Mouse (Mus musculus) embryonic facial prominence, embryonic 10.5 days (tissue): ENCODE data around the gene Olfr653. TPM values are rescaled to one million over a fixed set of nuclear protein-coding genes. Genes with fewer than 3 reads are reported as not detected.

Experiments used
- DNase-seq: peaks from one replicate; pipeline ENCODE4 v3.0.0-alpha.2; 2017; ENCODE audit warnings: low spot score
- H3K27ac ChIP-seq: fragments of 300-500 bp; sonication (generic); replicated peaks from 2 replicates; pipeline ENCODE4 v1.5.1; 2016; ENCODE audit warnings: mild to moderate bottlenecking
- H3K27me3 ChIP-seq: fragments of 300-500 bp; sonication (generic); replicated peaks from 2 replicates; pipeline ENCODE4 v1.6.1; 2016; ENCODE audit warnings: low read depth, mild to moderate bottlenecking; ENCODE audit not compliant: poor library complexity, severe bottlenecking
- H3K36me3 ChIP-seq: fragments of 300-500 bp; sonication (generic); replicated peaks from 2 replicates; pipeline ENCODE4 v1.6.1; 2016; ENCODE audit warnings: mild to moderate bottlenecking, moderate library complexity
- H3K4me1 ChIP-seq: fragments of 300-500 bp; sonication (generic); 2 replicates; pipeline ENCODE4 v1.6.1; 2016
- H3K4me3 ChIP-seq: fragments of 300-500 bp; sonication (generic); 2 replicates; pipeline ENCODE4 v1.5.1; 2016; ENCODE audit warnings: mild to moderate bottlenecking, moderate library complexity
- H3K9me3 ChIP-seq: fragments of 300-500 bp; sonication (generic); 2 replicates; pipeline ENCODE4 v1.6.1; 2016; ENCODE audit warnings: mild to moderate bottlenecking
- WGBS: fragments of 180-500 bp; shearing (Covaris S2); methylation state at CpG from one replicate; pipeline ENCODE4 v1.1.7; 2016; 5-methylcytosine and 5-hydroxymethylcytosine counted together
- polyA plus RNA-seq: library from polyadenylated mRNA; unstranded; fragments of >200 nt; fragmentation: Nextera tagmentation; extraction: Ambion mirVana; gene quantifications from 2 replicates; pipeline ENCODE4 v1.2.1, GENCODE M21; 2016

Gene Olfr653
- not detected in 2 replicates for polyA plus RNA-seq

GRCm38 (mm10) chr7:104577014-104577413, at the start of gene Olfr653:
TSS of gene Olfr653 (plus strand) at chr7:104577314.
- 81% methylated on average over 2 of the region's 2 CpGs for WGBS
- Histone ChIP-seq H3K4me3 (no peak within 1 kb of the TSS), H3K9me3 (no peaks in the 10 kb centered on the region), H3K27ac (no peak within 1 kb of the TSS), H3K36me3 (no peaks in the 10 kb centered on the region), H3K27me3 (no peaks in the 10 kb centered on the region), H3K4me1 (no peaks in the 10 kb centered on the region)
- DNase-seq = no peak

- Histone ChIP-seq H3K27ac (no peak within 1 kb of the TSS), H3K9me3 (no peaks in the 10 kb centered on the region), H3K4me1 (no peaks in the 10 kb centered on the region), H3K36me3 (no peaks in the 10 kb centered on the region), H3K27me3 (no peaks in the 10 kb centered on the region), H3K4me3 (no peak within 1 kb of the TSS)
- DNase-seq = no peak
- WGBS = 77% methylated on average over 5 of the region's 5 CpGs
Observed at GRCm38 (mm10) chr7:104549833-104550232, 27.3 kb upstream of the Olfr653 start, which contains the start of gene Olfr651. TSS of gene Olfr651 (plus strand) at chr7:104550133.

GRCm38 (mm10) chr7:104552700-104553099, 24.4 kb upstream of the Olfr653 start:
- no peaks in the 10 kb centered on the region for H3K4me1 ChIP-seq
- no peaks in the 10 kb centered on the region for H3K9me3 ChIP-seq
- H3K4me3 ChIP-seq = no peak overlapping the region
- 78% methylated on average over 1 of the region's 1 CpGs for WGBS
- DNase-seq = no peak
- H3K27me3 ChIP-seq = no peaks in the 10 kb centered on the region
- H3K36me3 ChIP-seq = no peaks in the 10 kb centered on the region
- H3K27ac ChIP-seq = no peak overlapping the region

- Histone ChIP-seq H3K4me3 (no peak within 1 kb of the TSS), H3K4me1 (no peaks in the 10 kb centered on the region), H3K9me3 (no peaks in the 10 kb centered on the region), H3K27ac (no peak within 1 kb of the TSS), H3K27me3 (no peaks in the 10 kb centered on the region), H3K36me3 (no peaks in the 10 kb centered on the region)
- DNase-seq = no peak
Observed at GRCm38 (mm10) chr7:104560601-104561000, 16.5 kb upstream of the Olfr653 start, which contains the start of gene Olfr652. TSS of gene Olfr652 (plus strand) at chr7:104560901.

- Histone ChIP-seq H3K36me3 (no peaks in the 10 kb centered on the region), H3K9me3 (no peaks in the 10 kb centered on the region), H3K27ac (no peak overlapping the region), H3K4me1 (no peaks in the 10 kb centered on the region), H3K27me3 (no peaks in the 10 kb centered on the region), H3K4me3 (no peak overlapping the region)
- DNase-seq = no peak
- WGBS = 89% methylated on average over 4 of the region's 4 CpGs
Observed at GRCm38 (mm10) chr7:104580846-104581245, 3.7 kb downstream of the Olfr653 start.

- no peak overlapping the region for H3K4me3 ChIP-seq
- WGBS = 89% methylated on average over 4 of the region's 4 CpGs
Observed at GRCm38 (mm10) chr7:104581429-104581828, 4.3 kb downstream of the Olfr653 start.

GRCm38 (mm10) chr7:104586725-104587124, 9.6 kb downstream of the Olfr653 start, which contains the start of gene Olfr654:
TSS of gene Olfr654 (plus strand) at chr7:104587025.
- H3K4me1 ChIP-seq = no peaks in the 10 kb centered on the region
- H3K27ac ChIP-seq = no peak within 1 kb of the TSS
- 91% methylated on average over 4 of the region's 4 CpGs for WGBS
- no peak within 1 kb of the TSS for H3K4me3 ChIP-seq
- no peak for DNase-seq
- no peaks in the 10 kb centered on the region for H3K9me3 ChIP-seq
- no peaks in the 10 kb centered on the region for H3K36me3 ChIP-seq
- H3K27me3 ChIP-seq = no peaks in the 10 kb centered on the region

More at GRCm38 (mm10) chr7:104581429-104581828, 4.3 kb downstream of the Olfr653 start:
- H3K4me1 ChIP-seq = no peaks in the 10 kb centered on the region
- DNase-seq = no peak
- H3K36me3 ChIP-seq = no peaks in the 10 kb centered on the region
- no peak overlapping the region for H3K27ac ChIP-seq
- no peaks in the 10 kb centered on the region for H3K9me3 ChIP-seq
- no peaks in the 10 kb centered on the region for H3K27me3 ChIP-seq

- Histone ChIP-seq H3K9me3 (no peaks in the 10 kb centered on the region), H3K27me3 (no peaks in the 10 kb centered on the region), H3K27ac (no peak overlapping the region), H3K36me3 (no peaks in the 10 kb centered on the region), H3K4me1 (no peaks in the 10 kb centered on the region), H3K4me3 (no peak overlapping the region)
- 87% methylated on average over 5 of the region's 5 CpGs for WGBS
- no peak for DNase-seq
Observed at GRCm38 (mm10) chr7:104588274-104588673, 11.2 kb downstream of the Olfr653 start.

- no peak for DNase-seq
- H3K9me3 ChIP-seq = no peaks in the 10 kb centered on the region
- H3K4me1 ChIP-seq = no peaks in the 10 kb centered on the region
- H3K27me3 ChIP-seq = no peaks in the 10 kb centered on the region
- no peaks in the 10 kb centered on the region for H3K36me3 ChIP-seq
- 94% methylated on average over 2 of the region's 2 CpGs for WGBS
- H3K27ac ChIP-seq = no peak within 1 kb of the TSS
- H3K4me3 ChIP-seq = no peak within 1 kb of the TSS
Observed at GRCm38 (mm10) chr7:104601679-104602078, 24.6 kb downstream of the Olfr653 start, which contains the start of gene Olfr655. TSS of gene Olfr655 (minus strand) at chr7:104601779.

- peak; percentile 50 for DNase-seq
- Histone ChIP-seq H3K4me3 (no peak overlapping the region), H3K9me3 (no peaks in the 10 kb centered on the region), H3K4me1 (no peaks in the 10 kb centered on the region), H3K27me3 (no peaks in the 10 kb centered on the region), H3K36me3 (no peaks in the 10 kb centered on the region), H3K27ac (no peak overlapping the region)
- WGBS = 4% methylated on average over 3 of the region's 3 CpGs
Observed at GRCm38 (mm10) chr7:104603173-104603572, 26.1 kb downstream of the Olfr653 start.

- Histone ChIP-seq H3K36me3 (no peaks in the 10 kb centered on the region), H3K9me3 (no peaks in the 10 kb centered on the region), H3K4me1 (no peaks in the 10 kb centered on the region), H3K27me3 (no peaks in the 10 kb centered on the region), H3K4me3 (no peak overlapping the region), H3K27ac (no peak overlapping the region)
- DNase-seq = no peak
Observed at GRCm38 (mm10) chr7:104604727-104605126, 27.6 kb downstream of the Olfr653 start.

GRCm38 (mm10) chr7:104613655-104614054, 36.5 kb downstream of the Olfr653 start, which contains the start of gene Olfr656:
TSS of gene Olfr656 (plus strand) at chr7:104613955.
- Histone ChIP-seq H3K4me1 (no peaks in the 10 kb centered on the region), H3K9me3 (no peaks in the 10 kb centered on the region), H3K27me3 (no peaks in the 10 kb centered on the region), H3K4me3 (no peak within 1 kb of the TSS), H3K27ac (no peak within 1 kb of the TSS), H3K36me3 (no peaks in the 10 kb centered on the region)
- WGBS = 83% methylated on average over 4 of the region's 4 CpGs
- DNase-seq = no peak

- H3K9me3 ChIP-seq = no peaks in the 10 kb centered on the region
- no peaks in the 10 kb centered on the region for H3K4me1 ChIP-seq
- no peak within 1 kb of the TSS for H3K27ac ChIP-seq
- no peak within 1 kb of the TSS for H3K4me3 ChIP-seq
- no peaks in the 10 kb centered on the region for H3K36me3 ChIP-seq
- DNase-seq = no peak
- H3K27me3 ChIP-seq = no peaks in the 10 kb centered on the region
Observed at GRCm38 (mm10) chr7:104624494-104624893, 47.4 kb downstream of the Olfr653 start, which contains the start of gene Olfr657. TSS of gene Olfr657 (plus strand) at chr7:104624794.
